Mouse (Mus musculus) cerebellum, adult 2 months (tissue): ENCODE measurements at regions not wholly inside any gene's neighbourhood (a gene's known extent, or its start where the extent isn't known, plus 50 kb on each side); places are given as distances from the start of the nearest gene placed in this dataset.

Experiments
- CTCF ChIP-seq: fragments of 200-500 bp; IDR thresholded peaks from 2 replicates; pipeline ENCODE4 v1.5.1; 2011; ENCODE audit warnings: low read depth, mild to moderate bottlenecking, control low read depth, low read length, moderate library complexity, borderline replicate concordance; ENCODE audit not compliant: insufficient read depth
- POLR2A ChIP-seq: fragments of 200-500 bp; IDR thresholded peaks from 2 replicates; pipeline ENCODE4 v1.6.1; 2011; ENCODE audit warnings: low read length, control low read depth, borderline replicate concordance; ENCODE audit not compliant: insufficient read depth

- TF ChIP-seq POLR2A (no peak), CTCF (no peak)
Measured at GRCm38 (mm10) chr7:138467386-138467785, 69.9 kb upstream of the Tcerg1l start.
